Mouse (Mus musculus) midbrain, embryonic 15.5 days (tissue): ENCODE results near the gene Reep3. TPM values are rescaled to one million over a fixed set of nuclear protein-coding genes. Genes with fewer than 3 reads are reported as not detected.
A peak's percentile ranks its signal among the peaks of the same experiment; 100 is the strongest.

Experiments
- ATAC-seq: fragments of 200-750 bp; cut with Nextera tagmentation; replicated peaks from 2 replicates; pipeline ENCODE4 v1.8.0; 2017; ENCODE audit warnings: moderate TSS enrichment
- H3K27ac ChIP-seq: fragments of 300-500 bp; sonication (generic); 2 replicates; pipeline ENCODE4 v1.5.1; 2015; ENCODE audit warnings: mild to moderate bottlenecking, inconsistent platforms
- H3K27me3 ChIP-seq: fragments of 300-500 bp; sonication (generic); replicated peaks from 2 replicates; pipeline ENCODE4 v1.6.1; 2015; ENCODE audit warnings: inconsistent platforms
- H3K36me3 ChIP-seq: fragments of 300-500 bp; sonication (generic); replicated peaks from 2 replicates; pipeline ENCODE4 v1.6.1; 2015; ENCODE audit warnings: inconsistent platforms
- H3K4me1 ChIP-seq: fragments of 300-500 bp; sonication (generic); 2 replicates; pipeline ENCODE4 v1.6.1; 2015; ENCODE audit warnings: inconsistent platforms
- H3K4me2 ChIP-seq: fragments of 300-500 bp; sonication (generic); 2 replicates; pipeline ENCODE4 v1.6.1; 2015; ENCODE audit warnings: inconsistent platforms, mild to moderate bottlenecking, moderate library complexity
- H3K4me3 ChIP-seq: fragments of 300-500 bp; sonication (generic); 2 replicates; pipeline ENCODE4 v1.5.1; 2015; ENCODE audit warnings: mild to moderate bottlenecking, inconsistent platforms
- H3K9ac ChIP-seq: fragments of 300-500 bp; sonication (generic); 2 replicates; pipeline ENCODE4 v1.6.1; 2015; ENCODE audit warnings: mild to moderate bottlenecking, inconsistent platforms
- H3K9me3 ChIP-seq: fragments of 300-500 bp; sonication (generic); 2 replicates; pipeline ENCODE4 v1.6.1; 2016; ENCODE audit warnings: inconsistent platforms
- WGBS: fragments of 180-500 bp; shearing (Covaris S2); methylation state at CpG from one replicate; pipeline ENCODE4 v1.1.7; 2015; ENCODE audit warnings: mixed read lengths; 5-methylcytosine and 5-hydroxymethylcytosine counted together
- polyA plus RNA-seq: library from polyadenylated mRNA; unstranded; fragments of >200 nt; fragmentation: Nextera tagmentation; extraction: Ambion mirVana; gene quantifications from 2 replicates; pipeline ENCODE4 v1.2.1, GENCODE M21; 2015

The Reep3 gene
- polyA plus RNA-seq, 1 experiment from 2014 or later: 28.3 TPM

- Histone ChIP-seq H3K36me3 (no peaks in the 10 kb centered on the region), H3K27me3 (no peaks in the 10 kb centered on the region), H3K4me1 (peaks cover 21% of the 10 kb centered on the region), H3K27ac (peak overlapping the region; percentile 49; the same call in 1 of the 2 replicates), H3K9ac (no peak overlapping the region), H3K9me3 (no peaks in the 10 kb centered on the region), H3K4me3 (no peak overlapping the region), H3K4me2 (no peak overlapping the region)
- peak; percentile 55; the same call in 1 of the 2 replicates for ATAC-seq
- WGBS: 12% methylated on average over 9 of the region's 9 CpGs
Observed at GRCm38 (mm10) chr10:67053475-67053874, 43.3 kb downstream of the Reep3 start.

GRCm38 (mm10) chr10:67052429-67052828 is 44.3 kb downstream of the Reep3 start:
- H3K4me1 ChIP-seq: peaks cover 25% of the 10 kb centered on the region
- H3K27ac ChIP-seq: 0 out of 2 replicates have a peak overlapping the region, but pooled peaks have one; percentile 29
- no peaks in the 10 kb centered on the region for H3K27me3 ChIP-seq
- no peaks in the 10 kb centered on the region for H3K9me3 ChIP-seq
- H3K4me2 ChIP-seq: no peak overlapping the region
- no peak overlapping the region for H3K4me3 ChIP-seq
- no peak for ATAC-seq
- no peak overlapping the region for H3K9ac ChIP-seq
- no peaks in the 10 kb centered on the region for H3K36me3 ChIP-seq
- WGBS: 79% methylated on average over 9 of the region's 9 CpGs

- Histone ChIP-seq H3K36me3 (no peaks in the 10 kb centered on the region), H3K4me2 (no peak overlapping the region), H3K9me3 (no peaks in the 10 kb centered on the region), H3K27ac (no peak overlapping the region), H3K4me3 (no peak overlapping the region), H3K9ac (no peak overlapping the region), H3K27me3 (no peaks in the 10 kb centered on the region), H3K4me1 (peaks cover 24% of the 10 kb centered on the region)
- 81% methylated on average over 5 of the region's 5 CpGs for WGBS
- no peak for ATAC-seq
Observed at GRCm38 (mm10) chr10:67051466-67051865, 45.3 kb downstream of the Reep3 start.

GRCm38 (mm10) chr10:67050766-67051165 is 46.0 kb downstream of the Reep3 start:
- ATAC-seq: no peak
- Histone ChIP-seq H3K27me3 (no peaks in the 10 kb centered on the region), H3K36me3 (no peaks in the 10 kb centered on the region), H3K9me3 (no peaks in the 10 kb centered on the region), H3K4me3 (no peak overlapping the region), H3K27ac (no peak overlapping the region), H3K4me1 (peaks cover 19% of the 10 kb centered on the region), H3K9ac (no peak overlapping the region), H3K4me2 (no peak overlapping the region)
- 46% methylated on average over 7 of the region's 7 CpGs for WGBS

GRCm38 (mm10) chr10:67049621-67050020 is 47.1 kb downstream of the Reep3 start:
- H3K4me2 ChIP-seq: no peak overlapping the region
- ATAC-seq: no peak
- WGBS: 86% methylated on average over 7 of the region's 7 CpGs

GRCm38 (mm10) chr10:67048871-67049615 is 47.7 kb downstream of the Reep3 start:
- 96% methylated on average over 13 of the region's 13 CpGs for WGBS
- Histone ChIP-seq H3K36me3 (no peaks in the 10 kb centered on the region), H3K9ac (no peak overlapping the region), H3K27ac (no peak overlapping the region), H3K4me3 (no peak overlapping the region), H3K27me3 (no peaks in the 10 kb centered on the region), H3K4me1 (peaks cover 33% of the 10 kb centered on the region), H3K9me3 (no peaks in the 10 kb centered on the region), H3K4me2 (no peak overlapping the region)
- ATAC-seq: no peak

More at GRCm38 (mm10) chr10:67049621-67050020, 47.1 kb downstream of the Reep3 start:
- no peaks in the 10 kb centered on the region for H3K27me3 ChIP-seq
- no peaks in the 10 kb centered on the region for H3K9me3 ChIP-seq
- H3K27ac ChIP-seq: no peak overlapping the region
- no peaks in the 10 kb centered on the region for H3K36me3 ChIP-seq
- H3K9ac ChIP-seq: no peak overlapping the region
- H3K4me3 ChIP-seq: no peak overlapping the region
- H3K4me1 ChIP-seq: peaks cover 29% of the 10 kb centered on the region

GRCm38 (mm10) chr10:67047712-67048645 is 48.8 kb downstream of the Reep3 start:
- Histone ChIP-seq H3K4me2 (no peak overlapping the region), H3K9me3 (no peaks in the 10 kb centered on the region), H3K4me3 (no peak overlapping the region), H3K36me3 (no peaks in the 10 kb centered on the region), H3K27me3 (no peaks in the 10 kb centered on the region), H3K27ac (no peak overlapping the region), H3K4me1 (peaks cover 27% of the 10 kb centered on the region), H3K9ac (no peak overlapping the region)
- 81% methylated on average over 18 of the region's 18 CpGs for WGBS
- ATAC-seq: no peak

GRCm38 (mm10) chr10:67045192-67045899 is 51.4 kb downstream of the Reep3 start:
- Histone ChIP-seq H3K9me3 (no peaks in the 10 kb centered on the region), H3K27me3 (no peaks in the 10 kb centered on the region), H3K9ac (no peak overlapping the region), H3K4me1 (peaks cover 24% of the 10 kb centered on the region), H3K4me3 (no peak overlapping the region), H3K4me2 (peak overlapping the region; percentile 6; the same call in 1 of the 2 replicates), H3K36me3 (no peaks in the 10 kb centered on the region), H3K27ac (peak overlapping the region; percentile 51)
- 29% methylated on average over 12 of the region's 12 CpGs for WGBS
- peak; percentile 87 for ATAC-seq

- Histone ChIP-seq H3K4me3 (no peak overlapping the region), H3K4me2 (no peak overlapping the region), H3K9ac (no peak overlapping the region), H3K27me3 (no peaks in the 10 kb centered on the region), H3K27ac (peak overlapping the region; percentile 51; the same call in 1 of the 2 replicates), H3K36me3 (no peaks in the 10 kb centered on the region), H3K9me3 (no peaks in the 10 kb centered on the region), H3K4me1 (peaks cover 24% of the 10 kb centered on the region)
- 71% methylated on average over 5 of the region's 5 CpGs for whole genome bisulfite sequencing
- no peak for ATAC-seq
Observed at GRCm38 (mm10) chr10:67044346-67044745, 52.4 kb downstream of the Reep3 start.

GRCm38 (mm10) chr10:67043236-67043635 is 53.5 kb downstream of the Reep3 start:
- H3K9me3 ChIP-seq: no peaks in the 10 kb centered on the region
- H3K4me1 ChIP-seq: peaks cover 23% of the 10 kb centered on the region
- no peak overlapping the region for H3K4me3 ChIP-seq
- no peak overlapping the region for H3K4me2 ChIP-seq
- ATAC-seq: no peak
- no peaks in the 10 kb centered on the region for H3K27me3 ChIP-seq
- H3K36me3 ChIP-seq: no peaks in the 10 kb centered on the region
- H3K27ac ChIP-seq: no peak overlapping the region
- no peak overlapping the region for H3K9ac ChIP-seq
- 83% methylated on average over 7 of the region's 7 CpGs for WGBS

GRCm38 (mm10) chr10:67040410-67040809 is 56.3 kb downstream of the Reep3 start:
- no peak overlapping the region for H3K4me3 ChIP-seq
- WGBS: 93% methylated on average over 3 of the region's 3 CpGs

GRCm38 (mm10) chr10:67039001-67039400 is 57.7 kb downstream of the Reep3 start:
- Histone ChIP-seq H3K36me3 (no peaks in the 10 kb centered on the region), H3K9me3 (no peaks in the 10 kb centered on the region), H3K4me2 (no peak overlapping the region), H3K27ac (no peak overlapping the region), H3K4me3 (no peak overlapping the region), H3K9ac (no peak overlapping the region), H3K27me3 (no peaks in the 10 kb centered on the region), H3K4me1 (peaks cover under 1% of the 10 kb centered on the region; the same call in 1 of the 2 replicates)
- 41% methylated on average over 17 of the region's 17 CpGs for WGBS
- no peak for ATAC-seq

More at GRCm38 (mm10) chr10:67040410-67040809, 56.3 kb downstream of the Reep3 start:
- Histone ChIP-seq H3K9me3 (no peaks in the 10 kb centered on the region), H3K27ac (no peak overlapping the region), H3K4me1 (peaks cover 14% of the 10 kb centered on the region; the same call in 1 of the 2 replicates), H3K36me3 (no peaks in the 10 kb centered on the region), H3K9ac (no peak overlapping the region), H3K4me2 (no peak overlapping the region), H3K27me3 (no peaks in the 10 kb centered on the region)
- ATAC-seq: no peak
